10 mouse cellular contexts compared by ENCODE assay signal in genomic region chr12:3893335-3893734, GRCm38 (mm10).
DNase-seq lines count a peak whose midpoint lies in the region; ATAC-seq and TF ChIP-seq lines count a peak whose summit lies in the region.
"Had no signal": no experiment of that assay in that cellular context is flagged by ENCODE, and none has a peak within 500 bp of the region (broad histone marks: within the 10 kb centered on the region; RNA-seq: fewer than 3 reads in every experiment).

No protein-coding gene starts in this region.

- peak overlapping the region; percentile 14 to 85; a peak in 1 of 4 replicates for H3K27ac ChIP-seq in heart, embryonic 14.5 days (replicated peaks in 1 of 2; ENCODE audit: control insufficient read depth in 1 of 2, insufficient read depth in 1 of 2, low read depth in 2 of 2, low read length in 2 of 2)
- H3K27ac ChIP-seq in heart, adult 2 months: no peak overlapping the region
- H3K27ac ChIP-seq in ES-E14 (ENCODE audit: insufficient read depth, low read depth, low read length, poor library complexity, severe bottlenecking): no peak overlapping the region
- H3K27ac ChIP-seq in forebrain, postnatal 0 days (ENCODE audit: low read depth, low read length): no peak overlapping the region
- H3K27ac ChIP-seq in liver, postnatal 0 days (ENCODE audit: low read depth): 0 out of 2 replicates have a peak overlapping the region, but pooled peaks have one; percentile 93

- H3K4me2 ChIP-seq in heart, embryonic 14.5 days (ENCODE audit: low read length): peak overlapping the region; percentile 85
- H3K4me2 ChIP-seq in forebrain, postnatal 0 days (ENCODE audit: low read depth): peak overlapping the region; percentile 62; the same call in 1 of the 2 replicates
- H3K4me2 ChIP-seq in liver, postnatal 0 days (ENCODE audit: low read depth, low read length): no peak overlapping the region

- peaks cover 36 to 56% of the 10 kb centered on the region in 2 experiments for H3K4me1 ChIP-seq in heart, embryonic 14.5 days (ENCODE audit: control insufficient read depth in 2 of 2, insufficient read depth in 2 of 2, low read length in 2 of 2)
- peaks cover 7% of the 10 kb centered on the region for H3K4me1 ChIP-seq in heart, adult 2 months (ENCODE audit: control insufficient read depth, insufficient read depth, low read length)
- peaks cover 8 to 46% of the 10 kb centered on the region in 2 experiments for H3K4me1 ChIP-seq in ES-E14 (ENCODE audit: control insufficient read depth in 2 of 2, insufficient read depth in 2 of 2, low read length in 2 of 2, poor library complexity in 1 of 2)
- H3K4me1 ChIP-seq in forebrain, postnatal 0 days (ENCODE audit: insufficient read depth): peaks cover 17% of the 10 kb centered on the region
- peaks cover 41% of the 10 kb centered on the region for H3K4me1 ChIP-seq in liver, postnatal 0 days (ENCODE audit: insufficient read depth)

- H3K4me3 ChIP-seq in heart, embryonic 14.5 days (ENCODE audit: control insufficient read depth in 1 of 2, insufficient read depth in 1 of 2, low read depth in 1 of 2, low read length in 2 of 2): peak overlapping the region in 1 of 2 experiments; percentile 43; a peak in 1 of 4 replicates
- H3K4me3 ChIP-seq in heart, adult 2 months: no peak overlapping the region
- peak overlapping the region; percentile 61 to 64; a peak in 3 of 4 replicates for H3K4me3 ChIP-seq in ES-E14 (ENCODE audit: insufficient read depth in 1 of 2, low read depth in 1 of 2, low read length in 2 of 2, poor library complexity in 1 of 2, severe bottlenecking in 1 of 2)
- H3K4me3 ChIP-seq in forebrain, postnatal 0 days (ENCODE audit: low read depth, low read length): no peak overlapping the region
- no peak overlapping the region for H3K4me3 ChIP-seq in liver, postnatal 0 days (ENCODE audit: low read depth, low read length)

- H3K9ac ChIP-seq in heart, embryonic 14.5 days (ENCODE audit: low read length): peak overlapping the region; percentile 81
- H3K9ac ChIP-seq in heart, adult 2 months (ENCODE audit: low read depth, low read length): no peak overlapping the region
- H3K9ac ChIP-seq in ES-E14 (ENCODE audit: insufficient read depth, low read depth, low read length, poor library complexity, severe bottlenecking): 0 out of 2 replicates have a peak overlapping the region, but pooled peaks have one; percentile 69
- no peak overlapping the region for H3K9ac ChIP-seq in forebrain, postnatal 0 days
- H3K9ac ChIP-seq in liver, postnatal 0 days (replicated peaks): no peak overlapping the region

- no peaks in the 10 kb centered on the region for H3K27me3 ChIP-seq in heart, embryonic 14.5 days (ENCODE audit: control insufficient read depth, insufficient read depth, low read length)
- no peaks in the 10 kb centered on the region for H3K27me3 ChIP-seq in heart, adult 2 months (ENCODE audit: control insufficient read depth, insufficient read depth, low read length)
- H3K27me3 ChIP-seq in forebrain, postnatal 0 days (ENCODE audit: insufficient read depth, low read length): no peaks in the 10 kb centered on the region
- H3K27me3 ChIP-seq in liver, postnatal 0 days (ENCODE audit: insufficient read depth, low read length): no peaks in the 10 kb centered on the region

- in situ Hi-C loops in ES-E14 (cut with MboI; ENCODE audit: low sequenced_read_pairs in 2 of 2, unreplicated experiment in 2 of 2): no loop called here

- no peak for DNase-seq in heart, adult 2 months
- DNase-seq in ES-E14 (ENCODE audit: low read depth, low spot score): no peak
- no peak for DNase-seq in forebrain, postnatal 0 days
- DNase-seq in liver, postnatal 0 days: no peak
- no peak for DNase-seq in spleen, postnatal 4 days (ENCODE audit: low spot score in 2 of 2)
- DNase-seq in layer of hippocampus, adult 8-10 months (ENCODE audit: low spot score in 2 of 2): no peak
- DNase-seq in kidney, postnatal 25 days: no peak
- DNase-seq: cerebellum, adult 9-11 months had no signal

- intact Hi-C loops in heart, adult 2 months (cut with DNase I): no loop called here

- no peak for ATAC-seq in heart, embryonic 14.5 days (ENCODE audit: insufficient number of reproducible peaks, insufficient read depth, low FRiP score, low read depth)
- no peak for ATAC-seq in forebrain, postnatal 0 days
- no peak for ATAC-seq in liver, postnatal 0 days
- ATAC-seq: activated CD4-positive, CD25-positive, alpha-beta regulatory T cell, adult 4 months had no signal

- H3K79me2 ChIP-seq in heart, adult 2 months (replicated peaks; ENCODE audit: control insufficient read depth, insufficient read depth, low read length): no peaks in the 10 kb centered on the region

- peaks cover 46% of the 10 kb centered on the region for H3K36me3 ChIP-seq in heart, embryonic 14.5 days (ENCODE audit: control insufficient read depth, insufficient read depth, low read length)
- no peaks in the 10 kb centered on the region for H3K36me3 ChIP-seq in heart, adult 2 months (ENCODE audit: control insufficient read depth, insufficient read depth, low read length)
- H3K36me3 ChIP-seq in ES-E14 (ENCODE audit: control insufficient read depth, insufficient read depth, low read length, poor library complexity, severe bottlenecking): peaks cover 33% of the 10 kb centered on the region
- peaks cover 35% of the 10 kb centered on the region for H3K36me3 ChIP-seq in forebrain, postnatal 0 days (ENCODE audit: insufficient read depth)
- H3K36me3 ChIP-seq in liver, postnatal 0 days (replicated peaks; ENCODE audit: insufficient read depth, low read length): peaks cover 16% of the 10 kb centered on the region

- no peaks in the 10 kb centered on the region for H3K9me3 ChIP-seq in heart, embryonic 14.5 days (ENCODE audit: control insufficient read depth, low read length)
- H3K9me3 ChIP-seq in ES-E14 (ENCODE audit: control insufficient read depth, insufficient read depth, low read depth, low read length): no peaks in the 10 kb centered on the region
- no peaks in the 10 kb centered on the region for H3K9me3 ChIP-seq in forebrain, postnatal 0 days (ENCODE audit: low read length)
- no peaks in the 10 kb centered on the region for H3K9me3 ChIP-seq in liver, postnatal 0 days (ENCODE audit: low read length)

- TF ChIP-seq CTCF in heart, adult 2 months (IDR thresholded peaks at IDR 0.05): no peak
- TF ChIP-seq CTCF in forebrain, postnatal 0 days (IDR thresholded peaks at IDR 0.05; ENCODE audit: low read depth): no peak
- no peak for TF ChIP-seq CTCF in liver, postnatal 0 days (IDR thresholded peaks at IDR 0.05; ENCODE audit: low read depth)

- 55% methylated on average over 6 of the region's 6 CpGs for WGBS in heart, embryonic 14.5 days
- 63% methylated on average over 6 of the region's 6 CpGs for WGBS in heart, adult 2 months
- 57% methylated on average over 6 of the region's 6 CpGs for WGBS in forebrain, postnatal 0 days
- WGBS in liver, postnatal 0 days (ENCODE audit: insufficient replicate concordance): 68% methylated on average over 6 of the region's 6 CpGs

- TF ChIP-seq POLR2A in heart, adult 2 months (IDR thresholded peaks at IDR 0.05; ENCODE audit: insufficient read depth, low read depth, low read length): no peak

- TF ChIP-seq EP300 in heart, adult 2 months (IDR thresholded peaks at IDR 0.05; ENCODE audit: insufficient read depth, low read depth, low read length): no peak
- TF ChIP-seq EP300 in liver, postnatal 0 days (IDR thresholded peaks at IDR 0.05; ENCODE audit: low read depth): no peak

TF ChIP-seq in ES-E14, 5 proteins besides CTCF, POLR2A, EP300 and RAD21:
- TF ChIP-seq MAFK (IDR thresholded peaks at IDR 0.05; ENCODE audit: insufficient read depth, low read depth, low read length): no peak
- no peak for TF ChIP-seq ZC3H11A (IDR thresholded peaks at IDR 0.05; ENCODE audit: borderline replicate concordance, low read depth, low read length)
- TF ChIP-seq ZNF384 (IDR thresholded peaks at IDR 0.05; ENCODE audit: low read depth, low read length): no peak
- TF ChIP-seq HCFC1 (IDR thresholded peaks at IDR 0.05; ENCODE audit: borderline replicate concordance, insufficient read depth, low read length): no peak
- TF ChIP-seq CHD2 (IDR thresholded peaks at IDR 0.05; ENCODE audit: low read depth, low read length): no peak

Comparison
In these comparisons a context has a peak if more than half of its experiments do, and no peak if none do; other contexts are left out.
1. H3K27ac ChIP-seq: peak in heart, embryonic 14.5 days (2 of 2) and liver, postnatal 0 days (single experiment); none in heart, adult 2 months (single experiment), ES-E14 (single experiment) and forebrain, postnatal 0 days (single experiment).
2. H3K9ac ChIP-seq: peak in heart, embryonic 14.5 days (single experiment) and ES-E14 (single experiment); none in heart, adult 2 months (single experiment), forebrain, postnatal 0 days (single experiment) and liver, postnatal 0 days (single experiment).
3. H3K4me3 ChIP-seq: peak in ES-E14 (2 of 2); none in heart, adult 2 months (single experiment), forebrain, postnatal 0 days (single experiment) and liver, postnatal 0 days (single experiment).